Mouse (Mus musculus): ENCODE measurements around the gene Ccl3.

The Ccl3 gene

DNA sequence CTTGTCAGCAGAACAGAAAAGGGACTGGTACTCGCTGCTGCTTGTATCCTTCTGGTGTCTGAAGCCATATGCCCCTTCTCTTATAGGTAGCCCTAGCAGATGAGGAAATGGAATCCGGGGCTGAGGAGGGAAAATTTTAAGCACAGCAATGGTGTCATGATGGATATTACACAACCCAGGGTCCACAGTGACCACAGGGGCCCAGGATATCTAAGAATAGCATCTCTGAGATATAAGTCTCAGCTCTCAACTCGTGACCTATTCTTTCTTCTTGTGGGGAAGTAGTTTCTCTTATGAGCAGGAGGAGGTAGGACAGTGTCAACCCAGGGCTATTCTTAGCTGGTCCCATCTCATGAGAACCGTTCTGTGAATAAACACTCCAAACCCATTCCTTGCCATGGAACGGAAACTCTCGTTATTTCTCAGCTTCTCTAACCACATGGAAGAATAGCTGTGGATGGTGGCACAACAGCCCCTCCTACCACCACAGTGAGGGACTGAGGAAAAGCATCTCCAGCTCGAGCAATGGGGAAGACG lies at the start of gene Ccl3:
Ccl3 (minus strand) TSS at position 51 of the 537 bp plus-strand sequence.
- DNase-seq, result no peak

- DNase-seq, result no peak
Observed at GRCm38 (mm10) chr11:83692008-83692407, 42.9 kb upstream of the Ccl3 start.

GRCm38 (mm10) chr11:83689918-83690317 lies 40.8 kb upstream of the Ccl3 start:
- DNase-seq, result no peak

GRCm38 (mm10) chr11:83675665-83676064 lies 26.5 kb upstream of the Ccl3 start:
- no peak for DNase-seq

DNA sequence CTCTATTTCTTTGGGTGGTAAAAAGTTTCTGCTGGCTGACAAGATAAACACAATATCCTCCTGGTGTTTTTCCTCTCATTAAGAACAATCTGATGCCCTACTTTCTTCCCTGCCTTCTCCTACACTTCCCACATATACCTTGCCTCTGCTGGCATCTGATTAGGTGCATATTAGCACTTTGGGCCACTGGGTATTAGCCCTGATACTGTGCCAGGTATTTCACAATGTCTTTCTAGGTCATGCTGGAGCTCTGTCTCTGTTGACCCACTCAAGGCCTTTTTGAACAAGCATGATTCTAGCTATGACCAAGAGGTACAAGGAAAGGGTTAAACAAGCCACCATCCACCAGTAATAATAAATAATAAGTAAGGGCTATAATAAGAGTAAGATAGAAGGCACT lies 22.6 kb upstream of the Ccl3 start:
- no peak for DNase-seq

- no peak for DNase-seq
Observed at GRCm38 (mm10) chr11:83663532-83663931, 14.4 kb upstream of the Ccl3 start.

GRCm38 (mm10) chr11:83662204-83662603 lies 13.0 kb upstream of the Ccl3 start, which contains the start of gene Ccl4:
Gene Ccl4 (plus strand): TSS chr11:83662584.
- DNase-seq, result peak; percentile 16 to 40

DNA sequence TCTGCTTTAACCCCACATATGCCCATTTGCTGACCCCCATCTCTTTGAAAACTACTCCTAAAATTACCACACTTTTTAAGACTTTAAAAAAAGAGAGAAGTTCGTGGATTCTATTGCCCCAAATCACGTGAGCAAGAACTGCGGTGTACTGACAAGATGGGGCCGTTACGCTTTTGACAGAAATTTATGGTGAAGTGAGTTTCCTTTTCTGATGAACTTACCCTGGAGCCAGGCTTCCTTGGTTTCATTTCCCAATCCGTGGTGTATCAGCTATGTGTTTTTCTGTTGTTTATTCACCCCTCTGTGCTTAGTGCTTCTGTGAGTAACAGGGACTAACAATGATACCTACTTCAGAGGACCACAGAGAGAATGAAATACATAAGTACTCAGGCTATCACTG lies 9.6 kb upstream of the Ccl3 start:
- DNase-seq, result no peak

GRCm38 (mm10) chr11:83657508-83657907 lies 8.4 kb upstream of the Ccl3 start:
- no peak for DNase-seq

DNA sequence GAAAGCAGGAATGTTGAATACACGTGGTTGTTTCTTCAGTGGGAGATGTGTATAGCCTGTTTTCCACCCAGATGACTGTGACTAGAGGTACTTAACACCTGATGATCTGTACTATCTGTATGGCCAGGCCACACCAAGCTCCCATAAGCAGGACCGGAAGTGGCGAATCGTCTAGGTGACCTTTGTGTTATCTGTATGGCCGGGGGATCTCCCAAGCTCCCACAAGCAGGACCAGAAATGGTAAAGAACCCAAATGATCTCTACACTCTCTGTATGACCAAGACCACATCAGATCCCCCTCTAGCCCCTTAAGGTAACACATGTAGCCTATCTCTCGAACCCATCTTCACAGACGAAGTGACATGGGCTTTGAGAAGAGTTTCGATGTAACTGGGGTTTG lies 5.5 kb upstream of the Ccl3 start:
- DNase-seq, result no peak

DNA sequence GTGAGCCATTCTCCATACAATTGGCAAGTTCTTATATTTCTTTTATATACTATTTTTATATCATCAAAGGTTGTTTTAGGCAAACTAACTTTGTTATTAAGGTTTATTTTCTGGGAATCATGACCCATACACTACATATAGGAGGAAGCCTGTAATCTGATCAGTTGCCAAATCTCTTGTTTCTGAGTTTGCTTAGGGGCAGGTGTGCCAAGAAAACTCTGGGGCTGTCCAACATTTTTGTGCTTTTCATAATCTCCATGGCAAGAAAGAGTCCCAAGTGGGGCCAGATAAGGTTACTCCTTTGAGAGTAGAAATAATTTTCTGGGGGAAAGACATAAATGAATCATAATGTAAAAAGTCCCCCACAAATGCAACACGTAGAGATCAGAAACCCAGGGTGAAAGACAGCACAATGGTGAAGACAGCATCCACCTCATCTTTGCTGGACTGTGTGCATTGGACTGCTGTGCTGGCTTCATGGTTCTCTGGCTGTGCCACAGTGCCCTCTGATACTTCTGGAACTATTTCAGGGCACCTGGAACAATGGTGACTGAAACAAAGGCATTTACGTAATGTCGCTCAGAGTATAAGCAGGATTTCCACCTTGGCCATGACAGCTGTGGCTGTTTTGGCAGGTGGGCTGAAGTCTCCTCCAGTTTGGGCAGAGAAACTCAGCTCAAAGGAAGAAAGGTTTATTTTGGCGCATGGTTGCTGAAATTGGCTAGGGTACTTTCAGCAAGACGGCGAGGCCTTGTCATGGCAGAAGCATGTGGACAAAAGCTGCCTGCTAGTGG lies 2.6 kb downstream of the Ccl3 start:
- DNase-seq, result no peak

DNA sequence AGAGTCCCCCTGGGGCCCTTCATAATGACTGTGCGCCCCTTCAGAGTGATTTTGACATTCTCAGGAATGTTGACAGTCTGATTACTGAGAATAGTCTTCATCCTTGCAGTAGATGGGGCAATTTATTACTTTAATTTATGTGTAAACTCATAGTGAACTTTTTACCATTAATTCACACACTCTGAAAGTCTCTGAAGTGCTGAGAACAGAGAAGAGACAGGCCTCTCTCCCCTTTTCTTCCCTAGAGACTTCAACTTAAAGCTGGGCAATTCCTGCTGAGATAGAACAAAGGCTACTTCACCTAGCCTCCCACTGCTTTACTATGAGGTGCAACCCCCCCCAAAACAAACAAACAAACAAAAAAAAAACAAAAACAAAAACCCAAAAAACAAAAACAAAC lies 3.6 kb downstream of the Ccl3 start, which contains the start of gene Rpl9-ps1:
Rpl9-ps1 (minus strand) TSS at position 101 of the 400 bp plus-strand sequence.
- DNase-seq, result no peak

DNA sequence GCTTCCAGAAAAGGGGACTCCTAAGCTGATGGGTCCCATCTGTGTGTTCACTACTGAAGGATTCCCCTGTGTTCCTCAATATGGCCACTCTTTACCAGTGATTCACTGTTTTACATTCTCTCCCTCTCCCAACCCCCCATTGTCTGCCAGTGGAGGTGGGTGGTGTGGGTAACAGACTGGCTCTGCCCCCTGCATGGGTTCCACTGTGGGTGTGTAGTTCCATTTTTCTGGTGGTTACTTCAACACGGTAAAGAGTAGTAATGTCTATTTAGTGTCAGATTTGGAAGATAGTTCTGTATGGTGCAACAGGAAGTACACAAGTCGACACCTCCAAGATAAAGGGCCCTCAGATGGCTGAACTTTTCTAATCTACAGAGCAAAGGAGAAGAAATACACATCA lies 7.9 kb downstream of the Ccl3 start:
- no peak for DNase-seq

DNA sequence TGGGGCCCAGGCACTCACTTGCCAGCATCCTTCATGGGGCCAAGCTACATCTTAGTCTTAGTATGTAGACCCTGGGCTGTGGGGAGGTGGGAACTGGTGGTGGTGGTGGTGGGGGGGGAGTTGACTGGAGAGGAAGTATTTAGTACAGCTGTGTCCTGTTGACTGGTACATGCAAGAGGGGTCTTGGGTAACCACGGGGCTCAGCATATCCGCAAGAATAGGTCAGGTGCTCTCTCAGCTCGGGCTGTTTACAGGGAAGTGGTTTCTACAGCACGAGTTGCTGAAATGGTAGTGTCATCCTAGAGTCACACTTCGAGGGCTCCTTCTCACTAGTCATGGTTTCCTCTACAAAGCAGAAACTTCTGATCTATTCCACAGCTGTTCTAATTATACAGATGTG lies 9.0 kb downstream of the Ccl3 start:
- peak; percentile 55 to 79 for DNase-seq

- DNase-seq, result peak in 1 of 2 experiments; percentile 48
Observed at GRCm38 (mm10) chr11:83639533-83639932, 9.6 kb downstream of the Ccl3 start.

- DNase-seq, result no peak
Observed at GRCm38 (mm10) chr11:83638934-83639333, 10.2 kb downstream of the Ccl3 start.

GRCm38 (mm10) chr11:83636742-83637235 lies 12.4 kb downstream of the Ccl3 start:
- DNase-seq, result no peak

GRCm38 (mm10) chr11:83634898-83635297 lies 14.3 kb downstream of the Ccl3 start:
- DNase-seq, result no peak

DNA sequence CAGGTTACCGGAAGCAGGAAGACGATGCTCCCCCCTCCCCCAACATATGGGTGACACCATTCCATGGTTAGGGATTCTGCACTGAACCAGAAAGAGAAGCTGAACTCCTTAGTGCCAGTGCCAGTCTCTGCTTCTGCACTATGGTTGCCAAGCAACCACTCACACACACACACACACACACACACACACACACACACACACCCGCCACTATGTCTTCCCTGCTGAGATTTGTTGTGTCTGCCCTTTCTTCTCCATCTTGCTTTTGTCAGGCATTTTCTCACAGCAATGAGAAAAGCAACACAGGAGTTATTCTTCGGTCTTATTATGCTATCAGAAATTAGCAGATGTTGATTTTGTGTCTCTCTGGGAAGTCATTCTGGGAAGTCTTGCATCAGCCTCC lies 14.7 kb downstream of the Ccl3 start:
- DNase-seq, result no peak

DNA sequence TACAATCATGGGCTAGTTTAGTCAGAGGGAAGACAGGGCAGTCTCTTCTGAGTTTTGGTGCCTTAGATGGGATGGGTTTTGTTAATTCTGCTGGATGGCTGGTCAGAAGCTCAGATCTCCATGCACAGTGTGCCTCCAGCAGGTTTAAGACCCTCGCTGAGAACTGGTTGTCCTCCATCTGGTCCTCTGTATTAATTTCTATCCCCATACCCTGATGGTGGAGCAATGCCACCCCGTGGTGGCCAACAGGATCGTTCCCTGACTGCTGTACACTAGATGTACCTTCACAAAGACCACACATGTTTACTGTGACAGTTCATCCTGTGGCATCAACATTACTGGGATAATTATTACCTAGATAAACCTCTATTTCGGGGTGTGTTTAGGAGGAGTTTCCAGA lies 16.4 kb downstream of the Ccl3 start:
- DNase-seq, result no peak

GRCm38 (mm10) chr11:83631065-83631464 lies 18.1 kb downstream of the Ccl3 start:
- DNase-seq, result no peak

DNA sequence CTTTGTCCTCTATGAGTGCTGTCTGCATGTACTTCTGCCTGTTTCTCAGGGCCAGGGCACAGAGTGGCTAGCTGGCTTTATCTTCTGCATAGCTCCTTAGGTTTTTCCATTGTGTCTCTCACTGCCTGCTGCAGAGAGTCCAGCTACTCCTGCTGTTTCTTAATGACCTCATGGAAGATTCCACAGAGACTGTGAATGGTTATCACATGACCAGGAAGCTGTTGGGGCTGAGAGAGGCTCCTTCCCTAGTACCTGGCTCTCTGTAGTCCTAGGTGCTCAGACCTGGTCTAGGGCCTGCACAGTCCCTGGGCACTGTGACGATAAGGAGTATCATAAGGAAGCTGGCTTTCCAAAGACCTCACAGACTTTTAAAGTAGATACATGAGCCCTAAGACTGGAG lies 18.5 kb downstream of the Ccl3 start:
- DNase-seq, result no peak

- no peak for DNase-seq
Observed at GRCm38 (mm10) chr11:83628808-83629207, 20.3 kb downstream of the Ccl3 start.

- no peak for DNase-seq
Observed at GRCm38 (mm10) chr11:83623586-83623985, 25.6 kb downstream of the Ccl3 start.

Data from thymus, adult 18-20 months (tissue).